Mouse (Mus musculus): ENCODE measurements around the gene Dscaml1. TPM values are rescaled to one million over a fixed set of nuclear protein-coding genes. Genes with fewer than 3 reads are reported as not detected.

Dscaml1 gene
- polyA plus RNA-seq, 1 experiment from 2014 or later = 27.9 TPM

DNA sequence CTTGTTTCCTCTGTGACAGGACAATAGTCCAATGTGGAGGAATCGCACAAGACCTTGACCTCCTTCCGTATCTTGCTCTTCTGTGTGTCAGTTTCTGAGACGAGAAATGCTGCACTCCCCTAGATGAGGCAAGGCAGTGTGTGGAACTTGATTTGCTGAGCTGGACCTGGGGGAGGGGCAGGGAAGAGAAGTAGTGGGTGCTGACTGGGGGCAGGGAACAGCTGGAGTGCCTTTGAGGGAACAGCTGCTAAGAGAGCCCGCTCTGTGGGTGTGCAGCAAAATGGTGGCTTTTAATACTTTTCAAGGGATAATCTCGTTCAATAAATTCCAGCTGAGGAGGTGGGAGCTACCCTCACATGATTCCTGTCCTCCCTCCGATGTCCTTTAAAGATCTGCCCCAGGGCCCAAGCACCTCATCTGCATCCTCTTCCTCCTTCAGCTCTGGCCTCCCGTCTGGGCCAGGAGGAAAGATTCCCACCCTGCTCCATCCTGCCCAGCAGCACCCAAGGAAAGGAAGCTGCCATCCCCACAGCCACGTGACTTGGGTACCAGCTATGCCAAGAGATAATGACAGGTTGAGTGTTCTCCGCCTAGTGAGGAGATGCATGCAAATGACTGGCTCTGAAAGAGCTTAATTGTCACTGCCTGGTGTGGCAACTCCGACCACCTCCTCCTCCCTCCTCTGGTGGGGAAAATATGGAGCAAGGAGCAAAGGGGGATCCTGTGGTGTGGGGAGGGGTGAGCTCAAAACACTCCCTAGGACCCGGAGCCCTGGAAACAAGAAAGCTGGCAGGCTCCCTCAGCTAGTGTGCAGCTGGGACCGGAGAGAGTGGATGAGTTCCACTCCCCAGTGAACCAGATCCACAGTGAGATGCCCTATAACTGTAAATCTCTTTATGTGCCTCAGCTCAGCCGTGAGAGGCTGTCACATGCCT is 181.9 kb downstream of the Dscaml1 start:
- peak overlapping the region; percentile 85 for H3K27ac ChIP-seq (ENCODE audit: low read length)
- H3K9ac ChIP-seq (replicated peaks; ENCODE audit: low read depth, low read length) = peak overlapping the region; percentile 22; the same call in 1 of the 2 replicates
- H3K4me3 ChIP-seq (replicated peaks; ENCODE audit: low read length) = no peak overlapping the region
- peak overlapping the region; percentile 28; the same call in 1 of the 2 replicates for H3K4me2 ChIP-seq (ENCODE audit: low read length)
- 21% methylated on average over 13 of the region's 13 CpGs for whole genome bisulfite sequencing
- H3K4me1 ChIP-seq (replicated peaks; ENCODE audit: control insufficient read depth, insufficient read depth, low read length) = peaks cover 42% of the 10 kb centered on the region
- H3K27me3 ChIP-seq (replicated peaks; ENCODE audit: control insufficient read depth, insufficient read depth, low read length) = no peaks in the 10 kb centered on the region
- peak; percentile 93 for ATAC-seq
- H3K36me3 ChIP-seq (ENCODE audit: control insufficient read depth, insufficient read depth) = no peaks in the 10 kb centered on the region
- H3K9me3 ChIP-seq (ENCODE audit: control insufficient read depth, low read length) = no peaks in the 10 kb centered on the region

GRCm38 (mm10) chr9:45610336-45611060 is 184.1 kb downstream of the Dscaml1 start:
- Histone ChIP-seq H3K9ac (replicated peaks; ENCODE audit: low read depth, low read length) (no peak overlapping the region), H3K27ac (ENCODE audit: low read length) (peak overlapping the region; percentile 41), H3K27me3 (replicated peaks; ENCODE audit: control insufficient read depth, insufficient read depth, low read length) (no peaks in the 10 kb centered on the region), H3K36me3 (ENCODE audit: control insufficient read depth, insufficient read depth) (no peaks in the 10 kb centered on the region), H3K4me2 (ENCODE audit: low read length) (no peak overlapping the region), H3K4me3 (replicated peaks; ENCODE audit: low read length) (no peak overlapping the region), H3K4me1 (replicated peaks; ENCODE audit: control insufficient read depth, insufficient read depth, low read length) (peaks cover 55% of the 10 kb centered on the region), H3K9me3 (ENCODE audit: control insufficient read depth, low read length) (no peaks in the 10 kb centered on the region)
- 38% methylated on average over 11 of the region's 11 CpGs for WGBS
- no peak for ATAC-seq

DNA sequence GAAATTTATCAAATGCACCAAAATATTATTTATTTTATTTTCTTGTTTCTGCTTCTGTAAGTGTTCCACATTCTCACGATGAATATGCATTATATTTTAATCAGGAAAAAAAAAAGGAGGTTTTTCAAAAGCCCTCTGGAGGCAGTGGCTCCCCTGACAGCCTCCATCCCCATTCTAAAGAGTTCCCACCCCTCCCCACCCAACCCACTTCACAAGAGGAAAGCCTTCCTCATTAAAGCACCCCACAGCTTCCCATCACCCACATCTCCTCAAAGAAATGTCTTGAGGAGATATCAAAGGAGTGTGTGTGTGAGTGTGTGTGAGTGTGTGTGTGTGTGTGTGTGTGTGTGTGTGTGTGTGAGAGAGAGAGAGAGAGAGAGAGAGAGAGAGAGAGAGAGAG is 188.2 kb downstream of the Dscaml1 start:
- Histone ChIP-seq H3K9me3 (ENCODE audit: control insufficient read depth, low read length) (no peaks in the 10 kb centered on the region), H3K27me3 (replicated peaks; ENCODE audit: control insufficient read depth, insufficient read depth, low read length) (no peaks in the 10 kb centered on the region), H3K4me1 (replicated peaks; ENCODE audit: control insufficient read depth, insufficient read depth, low read length) (peaks cover 49% of the 10 kb centered on the region), H3K36me3 (ENCODE audit: control insufficient read depth, insufficient read depth) (no peaks in the 10 kb centered on the region), H3K4me2 (ENCODE audit: low read length) (no peak overlapping the region), H3K27ac (ENCODE audit: low read length) (no peak overlapping the region), H3K4me3 (replicated peaks; ENCODE audit: low read length) (no peak overlapping the region), H3K9ac (replicated peaks; ENCODE audit: low read depth, low read length) (no peak overlapping the region)
- ATAC-seq = no peak
- WGBS = 30% methylated on average over 1 of the region's 1 CpGs

- Histone ChIP-seq H3K27ac (ENCODE audit: low read length) (peak overlapping the region; percentile 70), H3K4me3 (replicated peaks; ENCODE audit: low read length) (no peak overlapping the region), H3K36me3 (ENCODE audit: control insufficient read depth, insufficient read depth) (no peaks in the 10 kb centered on the region), H3K4me1 (replicated peaks; ENCODE audit: control insufficient read depth, insufficient read depth, low read length) (peaks cover 48% of the 10 kb centered on the region), H3K27me3 (replicated peaks; ENCODE audit: control insufficient read depth, insufficient read depth, low read length) (no peaks in the 10 kb centered on the region), H3K4me2 (ENCODE audit: low read length) (no peak overlapping the region), H3K9ac (replicated peaks; ENCODE audit: low read depth, low read length) (no peak overlapping the region), H3K9me3 (ENCODE audit: control insufficient read depth, low read length) (no peaks in the 10 kb centered on the region)
- ATAC-seq = peak; percentile 8; the same call in 1 of the 2 replicates
- WGBS = 77% methylated on average over 10 of the region's 10 CpGs
Observed at GRCm38 (mm10) chr9:45617889-45618288, 191.5 kb downstream of the Dscaml1 start.

- WGBS = 59% methylated on average over 7 of the region's 7 CpGs
- H3K9me3 ChIP-seq (ENCODE audit: control insufficient read depth, low read length) = no peaks in the 10 kb centered on the region
- H3K36me3 ChIP-seq (ENCODE audit: control insufficient read depth, insufficient read depth) = no peaks in the 10 kb centered on the region
- H3K4me3 ChIP-seq (replicated peaks; ENCODE audit: low read length) = no peak overlapping the region
- H3K4me1 ChIP-seq (replicated peaks; ENCODE audit: control insufficient read depth, insufficient read depth, low read length) = peaks cover 48% of the 10 kb centered on the region
- H3K9ac ChIP-seq (replicated peaks; ENCODE audit: low read depth, low read length) = no peak overlapping the region
- H3K27ac ChIP-seq (ENCODE audit: low read length) = peak overlapping the region; percentile 70
- ATAC-seq = no peak
- H3K27me3 ChIP-seq (replicated peaks; ENCODE audit: control insufficient read depth, insufficient read depth, low read length) = no peaks in the 10 kb centered on the region
- H3K4me2 ChIP-seq (ENCODE audit: low read length) = no peak overlapping the region
Observed at GRCm38 (mm10) chr9:45618443-45618842, 192.0 kb downstream of the Dscaml1 start.

DNA sequence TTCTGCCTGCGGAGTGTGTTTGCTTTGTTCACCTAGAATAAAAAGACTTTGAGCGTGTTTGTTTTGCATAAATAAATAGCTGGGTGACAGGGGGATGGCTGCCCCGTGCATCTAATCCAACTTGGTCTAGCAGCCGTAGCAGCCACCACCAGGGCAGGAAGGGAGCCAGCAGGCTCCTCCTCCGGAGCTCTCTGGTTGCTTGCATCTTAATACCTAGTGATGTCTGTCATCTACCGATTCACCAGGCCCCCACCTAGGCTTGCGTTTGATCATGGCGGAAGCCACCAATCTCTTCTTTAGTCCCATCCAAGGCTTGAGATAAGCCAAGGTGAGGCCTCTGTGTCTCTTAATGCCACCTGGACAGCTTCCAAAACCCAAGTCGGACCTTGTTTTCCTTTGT is 193.6 kb downstream of the Dscaml1 start:
- Histone ChIP-seq H3K36me3 (ENCODE audit: control insufficient read depth, insufficient read depth) (no peaks in the 10 kb centered on the region), H3K27me3 (replicated peaks; ENCODE audit: control insufficient read depth, insufficient read depth, low read length) (no peaks in the 10 kb centered on the region), H3K4me2 (ENCODE audit: low read length) (no peak overlapping the region), H3K27ac (ENCODE audit: low read length) (peak overlapping the region; percentile 69), H3K9ac (replicated peaks; ENCODE audit: low read depth, low read length) (peak overlapping the region; percentile 9; the same call in 1 of the 2 replicates), H3K4me3 (replicated peaks; ENCODE audit: low read length) (no peak overlapping the region), H3K4me1 (replicated peaks; ENCODE audit: control insufficient read depth, insufficient read depth, low read length) (peaks cover 38% of the 10 kb centered on the region), H3K9me3 (ENCODE audit: control insufficient read depth, low read length) (no peaks in the 10 kb centered on the region)
- WGBS = 25% methylated on average over 9 of the region's 9 CpGs
- ATAC-seq = peak; percentile 79

- no peak overlapping the region for H3K9ac ChIP-seq (replicated peaks; ENCODE audit: low read depth, low read length)
- no peaks in the 10 kb centered on the region for H3K27me3 ChIP-seq (replicated peaks; ENCODE audit: control insufficient read depth, insufficient read depth, low read length)
- H3K27ac ChIP-seq (ENCODE audit: low read length) = peak overlapping the region; percentile 69
- peaks cover 36% of the 10 kb centered on the region for H3K4me1 ChIP-seq (replicated peaks; ENCODE audit: control insufficient read depth, insufficient read depth, low read length)
- WGBS = 89% methylated on average over 4 of the region's 4 CpGs
- no peaks in the 10 kb centered on the region for H3K36me3 ChIP-seq (ENCODE audit: control insufficient read depth, insufficient read depth)
- H3K9me3 ChIP-seq (ENCODE audit: control insufficient read depth, low read length) = no peaks in the 10 kb centered on the region
- H3K4me3 ChIP-seq (replicated peaks; ENCODE audit: low read length) = no peak overlapping the region
- H3K4me2 ChIP-seq (ENCODE audit: low read length) = no peak overlapping the region
- no peak for ATAC-seq
Observed at GRCm38 (mm10) chr9:45620920-45621319, 194.5 kb downstream of the Dscaml1 start.

- H3K27ac ChIP-seq (ENCODE audit: low read length) = peak overlapping the region; percentile 52
- peaks cover 21% of the 10 kb centered on the region for H3K4me1 ChIP-seq (replicated peaks; ENCODE audit: control insufficient read depth, insufficient read depth, low read length)
- H3K27me3 ChIP-seq (replicated peaks; ENCODE audit: control insufficient read depth, insufficient read depth, low read length) = no peaks in the 10 kb centered on the region
- H3K9ac ChIP-seq (replicated peaks; ENCODE audit: low read depth, low read length) = no peak overlapping the region
- H3K4me3 ChIP-seq (replicated peaks; ENCODE audit: low read length) = no peak overlapping the region
- H3K4me2 ChIP-seq (ENCODE audit: low read length) = no peak overlapping the region
- 33% methylated on average over 6 of the region's 6 CpGs for WGBS
- H3K9me3 ChIP-seq (ENCODE audit: control insufficient read depth, low read length) = no peaks in the 10 kb centered on the region
- ATAC-seq = peak; percentile 86
- no peaks in the 10 kb centered on the region for H3K36me3 ChIP-seq (ENCODE audit: control insufficient read depth, insufficient read depth)
Observed at GRCm38 (mm10) chr9:45625889-45626446, 199.5 kb downstream of the Dscaml1 start.

- H3K9me3 ChIP-seq (ENCODE audit: control insufficient read depth, low read length) = no peaks in the 10 kb centered on the region
- WGBS = 9% methylated on average over 10 of the region's 10 CpGs
- no peak overlapping the region for H3K9ac ChIP-seq (replicated peaks; ENCODE audit: low read depth, low read length)
- peak; percentile 77 for ATAC-seq
- H3K4me2 ChIP-seq (ENCODE audit: low read length) = no peak overlapping the region
- H3K4me3 ChIP-seq (replicated peaks; ENCODE audit: low read length) = no peak overlapping the region
- H3K36me3 ChIP-seq (ENCODE audit: control insufficient read depth, insufficient read depth) = no peaks in the 10 kb centered on the region
- H3K27ac ChIP-seq (ENCODE audit: low read length) = peak overlapping the region; percentile 67
- H3K27me3 ChIP-seq (replicated peaks; ENCODE audit: control insufficient read depth, insufficient read depth, low read length) = no peaks in the 10 kb centered on the region
- H3K4me1 ChIP-seq (replicated peaks; ENCODE audit: control insufficient read depth, insufficient read depth, low read length) = peaks cover 35% of the 10 kb centered on the region
Observed at GRCm38 (mm10) chr9:45632520-45632919, 206.1 kb downstream of the Dscaml1 start.
